Mouse (Mus musculus) embryonic facial prominence, embryonic 13.5 days (tissue): ENCODE data around the gene Rab7. TPM values are rescaled to one million over a fixed set of nuclear protein-coding genes. Genes with fewer than 3 reads are reported as not detected.

Experiments
- ATAC-seq: fragments of 200-750 bp; cut with Nextera tagmentation; 2 replicates; pipeline ENCODE4 v1.8.0; 2017; ENCODE audit warnings: low read depth; ENCODE audit not compliant: insufficient number of reproducible peaks, insufficient read depth, low FRiP score, low TSS enrichment
- H3K27ac ChIP-seq: fragments of 300-500 bp; sonication (generic); 2 replicates; pipeline ENCODE4 v1.5.1; 2015; ENCODE audit warnings: moderate library complexity, mild to moderate bottlenecking, inconsistent platforms
- H3K27me3 ChIP-seq: fragments of 300-500 bp; sonication (generic); 2 replicates; pipeline ENCODE4 v1.6.1; 2015; ENCODE audit warnings: mild to moderate bottlenecking, inconsistent platforms
- H3K36me3 ChIP-seq: fragments of 300-500 bp; sonication (generic); 2 replicates; pipeline ENCODE4 v1.6.1; 2015; ENCODE audit warnings: mild to moderate bottlenecking, inconsistent platforms
- H3K4me1 ChIP-seq: fragments of 300-500 bp; sonication (generic); 2 replicates; pipeline ENCODE4 v1.6.1; 2015; ENCODE audit warnings: inconsistent platforms
- H3K4me2 ChIP-seq: fragments of 300-500 bp; sonication (generic); 2 replicates; pipeline ENCODE4 v1.6.1; 2015; ENCODE audit warnings: moderate library complexity, mild to moderate bottlenecking, inconsistent platforms
- H3K4me3 ChIP-seq: fragments of 300-500 bp; sonication (generic); 2 replicates; pipeline ENCODE4 v1.5.1; 2015; ENCODE audit warnings: mild to moderate bottlenecking, inconsistent platforms
- H3K9ac ChIP-seq: fragments of 300-500 bp; sonication (generic); 2 replicates; pipeline ENCODE4 v1.6.1; 2015; ENCODE audit warnings: mild to moderate bottlenecking, inconsistent platforms
- H3K9me3 ChIP-seq: fragments of 300-500 bp; sonication (generic); 2 replicates; pipeline ENCODE4 v1.6.1; 2016; ENCODE audit warnings: inconsistent platforms
- WGBS: fragments of 180-500 bp; shearing (Covaris S2); methylation state at CpG from one replicate; pipeline ENCODE4 v1.1.7; 2015; ENCODE audit warnings: mixed read lengths; 5-methylcytosine and 5-hydroxymethylcytosine counted together
- polyA plus RNA-seq: library from polyadenylated mRNA; unstranded; fragments of >200 nt; fragmentation: Nextera tagmentation; extraction: Ambion mirVana; gene quantifications from 2 replicates; pipeline ENCODE4 v1.2.1, GENCODE M21; 2015

The Rab7 gene
- polyA plus RNA-seq, result 185 and 195 TPM in 2 replicates

- peak; percentile 98 for ATAC-seq
- Histone ChIP-seq H3K4me3 (peak within 1 kb of the TSS; percentile 97), H3K4me2 (peak within 1 kb of the TSS; percentile 94), H3K4me1 (peaks cover 26% of the 10 kb centered on the region), H3K36me3 (no peaks in the 10 kb centered on the region), H3K27me3 (peaks cover 17% of the 10 kb centered on the region), H3K9ac (peak within 1 kb of the TSS; percentile 98), H3K9me3 (no peaks in the 10 kb centered on the region), H3K27ac (peak within 1 kb of the TSS; percentile 76)
- WGBS, result under 1% methylated on average over 80 of the region's 82 CpGs
Measured at GRCm38 (mm10) chr6:88044577-88045405, at the start of gene Rab7. Rab7 (minus strand) TSS chr6:88045270.

GRCm38 (mm10) chr6:88088971-88089370 is 43.9 kb upstream of the Rab7 start:
- no peaks in the 10 kb centered on the region for H3K27me3 ChIP-seq
- no peak overlapping the region for H3K4me3 ChIP-seq
- H3K9ac ChIP-seq, result no peak overlapping the region
- 80% methylated on average over 1 of the region's 1 CpGs for WGBS
- H3K4me2 ChIP-seq, result no peak overlapping the region
- peaks cover 19% of the 10 kb centered on the region for H3K4me1 ChIP-seq
- peaks cover 52% of the 10 kb centered on the region for H3K36me3 ChIP-seq
- no peak overlapping the region for H3K27ac ChIP-seq
- no peak for ATAC-seq
- no peaks in the 10 kb centered on the region for H3K9me3 ChIP-seq

- Histone ChIP-seq H3K9ac (peak within 1 kb of the TSS; percentile 94), H3K4me2 (peak within 1 kb of the TSS; percentile 89), H3K27ac (peak within 1 kb of the TSS; percentile 56), H3K27me3 (peaks cover 15% of the 10 kb centered on the region; the same call in 1 of the 2 replicates), H3K4me3 (peak within 1 kb of the TSS; percentile 83), H3K9me3 (no peaks in the 10 kb centered on the region), H3K4me1 (peaks cover 23% of the 10 kb centered on the region), H3K36me3 (peaks cover 11% of the 10 kb centered on the region)
- WGBS, result under 1% methylated on average over 71 of the region's 71 CpGs
- ATAC-seq, result peak; percentile 96
Measured at GRCm38 (mm10) chr6:88084278-88085151, 39.4 kb upstream of the Rab7 start, which contains the start of gene Rpn1. Rpn1 (plus strand) TSS chr6:88084482.

DNA sequence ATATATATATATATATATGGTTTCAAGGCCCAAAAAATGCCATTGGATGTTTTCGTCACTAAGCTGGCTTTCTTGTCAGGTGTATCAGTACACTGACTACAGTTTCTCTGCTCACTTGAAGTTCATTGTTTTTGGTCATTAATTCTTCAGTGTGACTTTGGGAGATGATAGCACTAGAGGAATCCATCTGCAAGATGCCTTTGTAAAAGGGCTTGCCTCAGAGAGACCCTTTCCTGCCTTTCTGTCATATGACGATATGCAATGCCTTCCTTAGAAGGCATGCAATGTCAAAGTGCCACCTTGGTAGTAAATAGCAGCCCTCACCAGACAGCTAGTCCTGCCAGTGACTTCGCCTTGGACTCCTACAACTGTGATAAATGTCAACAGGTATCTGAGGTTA is 38.6 kb upstream of the Rab7 start:
- H3K9me3 ChIP-seq, result no peaks in the 10 kb centered on the region
- peak overlapping the region; percentile 56; the same call in 1 of the 2 replicates for H3K27ac ChIP-seq
- peak overlapping the region; percentile 83 for H3K4me3 ChIP-seq
- H3K4me1 ChIP-seq, result peaks cover 23% of the 10 kb centered on the region
- no peak for ATAC-seq
- H3K36me3 ChIP-seq, result peaks cover 5% of the 10 kb centered on the region
- 70% methylated on average over 3 of the region's 3 CpGs for WGBS
- peak overlapping the region; percentile 89 for H3K4me2 ChIP-seq
- no peak overlapping the region for H3K9ac ChIP-seq
- H3K27me3 ChIP-seq, result peaks cover 23% of the 10 kb centered on the region

DNA sequence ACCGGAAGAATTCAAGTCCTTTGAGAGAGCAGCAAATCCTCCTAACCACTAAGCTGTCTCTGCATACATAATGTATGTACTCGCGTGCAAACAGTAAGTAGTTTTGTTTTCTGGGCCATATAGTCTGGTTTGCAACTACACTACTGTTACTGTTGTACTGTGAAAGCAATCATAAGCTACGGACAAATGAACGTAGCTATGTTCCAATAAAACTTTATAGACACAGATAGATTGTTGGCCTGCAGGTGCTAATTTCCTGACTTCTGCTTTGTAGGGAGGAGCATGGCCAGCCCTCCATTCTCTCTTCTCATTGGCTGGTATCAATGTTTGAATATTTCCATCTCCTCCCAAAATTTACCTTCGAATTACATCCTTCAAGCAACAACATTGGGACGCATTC is 38.0 kb upstream of the Rab7 start:
- Histone ChIP-seq H3K9me3 (no peaks in the 10 kb centered on the region), H3K4me3 (no peak overlapping the region), H3K27me3 (peaks cover 26% of the 10 kb centered on the region), H3K36me3 (no peaks in the 10 kb centered on the region), H3K9ac (no peak overlapping the region), H3K4me1 (peaks cover 23% of the 10 kb centered on the region), H3K4me2 (no peak overlapping the region), H3K27ac (no peak overlapping the region)
- ATAC-seq, result no peak
- 85% methylated on average over 7 of the region's 7 CpGs for WGBS

DNA sequence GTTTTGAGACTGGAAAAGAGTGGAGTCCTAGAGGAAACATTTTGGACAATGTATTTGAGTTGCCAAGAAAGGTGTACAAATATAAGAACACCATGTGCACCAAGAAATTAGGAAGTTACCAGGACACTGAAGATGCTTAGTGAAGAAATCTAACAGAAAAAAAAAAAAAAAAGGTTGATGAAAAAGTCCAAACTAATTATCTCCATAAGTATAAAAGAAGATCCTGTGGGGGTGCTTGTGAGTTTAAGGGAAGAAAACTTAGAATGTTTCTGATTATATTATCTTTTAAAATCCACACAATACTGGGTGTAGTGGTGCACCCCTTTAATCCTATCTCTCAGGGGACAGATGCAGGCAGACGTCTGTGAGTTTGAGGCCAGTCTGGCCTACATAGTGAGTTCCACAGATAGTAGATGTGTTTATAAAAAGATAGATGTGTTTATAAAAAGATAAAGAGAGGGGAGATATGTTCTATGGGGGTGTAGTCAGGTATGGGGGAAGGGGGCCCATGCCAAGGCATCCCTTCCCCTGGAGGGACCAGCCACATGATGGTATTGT is 31.0 kb upstream of the Rab7 start:
- Histone ChIP-seq H3K27me3 (peaks cover 27% of the 10 kb centered on the region), H3K9ac (no peak overlapping the region), H3K4me3 (no peak overlapping the region), H3K4me2 (peak overlapping the region; percentile 71), H3K9me3 (no peaks in the 10 kb centered on the region), H3K4me1 (no peaks in the 10 kb centered on the region), H3K36me3 (no peaks in the 10 kb centered on the region), H3K27ac (no peak overlapping the region)
- 83% methylated on average over 1 of the region's 1 CpGs for WGBS
- ATAC-seq, result no peak

DNA sequence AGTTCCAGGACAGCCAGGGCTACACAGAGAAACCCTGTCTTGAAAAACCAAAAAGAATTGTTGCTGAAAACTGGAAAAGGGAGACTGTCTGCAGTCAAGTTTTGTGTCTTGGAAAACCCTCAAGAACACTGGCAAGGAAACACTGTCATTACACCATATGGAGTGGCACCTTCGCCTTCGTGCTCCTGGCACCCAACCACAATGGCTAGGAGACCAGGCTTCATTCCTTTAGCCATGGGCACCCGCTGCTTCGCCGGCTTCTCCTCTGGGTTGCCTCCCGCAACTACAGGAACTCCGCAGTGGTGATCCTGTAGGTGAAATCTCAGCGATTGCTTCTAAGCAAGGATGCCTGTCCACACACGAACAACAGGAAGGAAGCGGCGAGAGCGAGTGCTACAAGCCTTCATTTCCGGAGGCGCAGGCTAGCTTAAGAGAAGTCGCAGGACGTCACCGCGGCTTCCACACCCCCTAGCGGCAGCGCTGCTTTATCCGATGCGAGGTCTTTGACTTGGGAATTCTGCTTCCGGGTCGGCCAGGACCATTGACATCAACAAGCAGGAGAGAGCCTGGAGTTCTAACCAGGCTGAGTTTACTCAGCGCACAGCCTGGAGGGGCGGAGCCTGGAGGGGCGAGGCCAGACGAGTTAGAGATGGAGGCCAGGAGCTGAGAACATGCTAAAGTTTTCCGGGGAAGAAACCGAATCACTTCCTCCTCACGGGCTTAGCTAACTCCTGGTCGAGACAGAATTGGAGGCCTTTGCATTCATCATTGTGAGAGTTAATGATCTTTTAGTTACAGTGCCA is 29.9 kb upstream of the Rab7 start:
- Histone ChIP-seq H3K4me1 (no peaks in the 10 kb centered on the region), H3K4me2 (peak overlapping the region; percentile 71), H3K27me3 (peaks cover 18% of the 10 kb centered on the region), H3K4me3 (peak overlapping the region; percentile 48), H3K27ac (peak overlapping the region; percentile 88), H3K9ac (peak overlapping the region; percentile 72), H3K36me3 (no peaks in the 10 kb centered on the region), H3K9me3 (no peaks in the 10 kb centered on the region)
- peak; percentile 93 for ATAC-seq
- 4% methylated on average over 32 of the region's 32 CpGs for WGBS

GRCm38 (mm10) chr6:88071216-88071615 is 26.1 kb upstream of the Rab7 start:
- H3K4me3 ChIP-seq, result no peak overlapping the region
- no peak overlapping the region for H3K4me2 ChIP-seq
- H3K27me3 ChIP-seq, result no peaks in the 10 kb centered on the region
- no peak overlapping the region for H3K9ac ChIP-seq
- WGBS, result 77% methylated on average over 5 of the region's 5 CpGs
- no peak overlapping the region for H3K27ac ChIP-seq
- no peaks in the 10 kb centered on the region for H3K36me3 ChIP-seq
- H3K9me3 ChIP-seq, result no peaks in the 10 kb centered on the region
- H3K4me1 ChIP-seq, result no peaks in the 10 kb centered on the region
- ATAC-seq, result no peak

DNA sequence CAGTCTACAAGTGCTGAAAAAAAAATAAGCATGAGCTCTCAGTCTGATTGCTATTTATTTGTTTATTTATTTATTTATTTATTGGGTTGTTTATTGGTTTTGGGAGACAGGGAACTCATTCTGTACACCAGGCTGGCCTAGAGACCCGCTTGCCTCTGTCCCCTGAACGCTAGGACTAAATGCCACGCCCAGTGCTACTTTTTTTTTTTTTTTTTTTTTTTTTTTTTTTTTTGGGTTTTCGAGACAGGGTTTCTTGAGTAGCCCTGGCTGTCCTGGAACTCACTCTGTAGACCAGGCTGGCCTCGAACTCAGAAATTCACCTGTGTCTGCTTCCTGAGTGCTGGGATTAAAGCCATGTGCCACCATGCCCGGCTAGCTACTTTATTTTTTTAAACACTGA is 25.4 kb upstream of the Rab7 start:
- Histone ChIP-seq H3K27me3 (no peaks in the 10 kb centered on the region), H3K4me2 (no peak overlapping the region), H3K36me3 (no peaks in the 10 kb centered on the region), H3K4me1 (no peaks in the 10 kb centered on the region), H3K9me3 (no peaks in the 10 kb centered on the region), H3K27ac (no peak overlapping the region), H3K9ac (no peak overlapping the region), H3K4me3 (no peak overlapping the region)
- 72% methylated on average over 6 of the region's 6 CpGs for WGBS
- no peak for ATAC-seq

GRCm38 (mm10) chr6:88068739-88069138 is 23.7 kb upstream of the Rab7 start:
- H3K4me3 ChIP-seq, result no peak overlapping the region
- H3K27ac ChIP-seq, result no peak overlapping the region
- no peak overlapping the region for H3K9ac ChIP-seq
- H3K9me3 ChIP-seq, result no peaks in the 10 kb centered on the region
- H3K36me3 ChIP-seq, result no peaks in the 10 kb centered on the region
- no peak for ATAC-seq
- no peaks in the 10 kb centered on the region for H3K4me1 ChIP-seq
- H3K27me3 ChIP-seq, result no peaks in the 10 kb centered on the region
- WGBS, result 91% methylated on average over 1 of the region's 1 CpGs
- no peak overlapping the region for H3K4me2 ChIP-seq

DNA sequence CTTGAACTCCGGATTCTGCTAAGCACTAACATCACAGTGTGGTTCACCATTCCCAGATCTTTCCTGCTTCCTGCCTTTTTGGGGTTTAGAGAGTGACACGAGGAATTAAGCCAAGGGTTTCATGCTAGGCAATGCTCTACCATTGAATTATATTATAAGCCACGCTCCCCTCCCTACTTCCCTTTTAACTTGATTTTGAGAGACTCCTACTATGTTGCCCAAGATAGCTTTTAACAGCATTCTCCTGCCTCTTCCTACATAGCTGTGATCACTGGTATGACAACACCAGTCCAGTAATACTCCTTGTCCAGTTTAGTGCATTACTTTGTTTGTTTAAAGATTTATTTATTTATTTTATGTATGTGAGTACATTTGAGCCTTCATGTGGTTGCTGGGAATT is 22.7 kb upstream of the Rab7 start:
- H3K4me2 ChIP-seq, result no peak overlapping the region
- no peaks in the 10 kb centered on the region for H3K4me1 ChIP-seq
- no peaks in the 10 kb centered on the region for H3K9me3 ChIP-seq
- H3K36me3 ChIP-seq, result no peaks in the 10 kb centered on the region
- no peak overlapping the region for H3K27ac ChIP-seq
- 49% methylated on average over 3 of the region's 3 CpGs for WGBS
- no peak overlapping the region for H3K9ac ChIP-seq
- H3K4me3 ChIP-seq, result no peak overlapping the region
- no peaks in the 10 kb centered on the region for H3K27me3 ChIP-seq
- ATAC-seq, result no peak
